Mouse (Mus musculus): Measurements from ENCODE around the gene Numb.
A peak's percentile ranks its signal among the peaks of the same experiment; 100 is the strongest.
"Not testable (repeated sequence)": the region's sequence is repeated elsewhere in the genome, so short reads cannot be mapped to it uniquely, and the experiment has no call there.

Numb gene

GRCm38 (mm10) chr12:83921535-83922381 is at the start of gene Numb:
Numb (minus strand) TSS chr12:83921934.
- DNase-seq: peak; percentile 98 to 99

DNA sequence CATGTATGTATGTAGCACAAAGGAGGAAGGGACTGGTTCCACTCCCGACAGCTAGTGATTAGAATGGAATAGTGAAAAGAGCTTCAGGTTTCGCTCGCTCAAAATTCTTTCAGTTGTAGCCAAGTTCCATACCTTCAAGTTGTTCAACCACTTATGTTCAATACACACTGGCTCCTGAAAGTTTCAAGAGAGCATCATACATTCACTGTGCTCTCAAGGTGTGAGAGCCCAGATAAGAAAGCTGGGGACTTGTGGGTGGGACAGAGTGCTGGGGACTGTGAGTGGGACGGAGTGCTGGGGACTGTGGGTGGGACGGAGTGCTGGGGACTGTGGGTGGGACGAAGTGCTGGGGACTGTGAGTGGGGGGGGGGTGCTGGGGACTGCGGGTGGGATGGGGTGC is 43.5 kb upstream of the Numb start:
- DNase-seq: no peak

GRCm38 (mm10) chr12:83958278-83958677 is 36.5 kb upstream of the Numb start:
- no peak for DNase-seq

- DNase-seq: peak in 1 of 2 experiments; percentile 9
Observed at GRCm38 (mm10) chr12:83951711-83952575, 30.2 kb upstream of the Numb start.

DNA sequence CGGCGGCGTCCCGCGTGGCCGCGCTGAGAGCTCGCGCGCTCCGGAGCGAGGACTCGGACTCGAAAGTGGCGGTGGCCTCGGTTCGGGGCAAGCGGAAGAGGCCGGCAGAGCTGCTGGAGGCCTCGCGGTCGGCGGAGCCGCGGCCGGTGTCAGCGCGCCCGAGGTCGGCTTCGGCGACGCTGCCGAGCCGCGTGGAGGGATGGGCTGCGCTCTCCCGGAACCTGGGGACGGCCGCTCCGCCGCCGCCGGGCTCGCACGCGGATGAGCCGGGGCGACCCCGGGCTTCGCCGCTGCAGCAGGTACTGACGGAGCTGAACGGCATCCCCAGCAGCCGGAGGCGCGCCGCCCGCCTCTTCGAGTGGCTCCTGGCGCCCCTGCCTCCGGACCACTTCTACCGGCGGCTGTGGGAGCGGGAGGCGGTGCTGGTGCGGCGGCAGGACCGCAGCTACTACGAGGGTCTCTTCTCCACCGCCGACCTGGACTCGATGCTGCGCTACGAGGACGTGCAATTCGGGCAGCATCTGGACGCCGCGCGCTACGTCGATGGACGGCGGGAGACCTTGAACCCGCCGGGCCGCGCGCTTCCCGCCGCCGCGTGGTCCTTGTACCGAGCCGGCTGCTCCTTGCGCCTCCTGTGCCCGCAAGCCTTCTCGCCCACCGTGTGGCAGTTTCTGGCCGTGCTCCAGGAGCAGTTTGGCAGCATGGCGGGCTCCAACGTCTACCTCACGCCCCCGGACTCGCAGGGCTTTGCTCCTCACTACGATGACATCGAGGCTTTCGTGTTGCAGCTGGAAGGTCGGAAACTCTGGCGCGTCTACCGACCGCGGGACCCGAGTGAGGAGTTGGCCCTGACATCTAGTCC is 29.3 kb upstream of the Numb start:
- peak; percentile 32 to 51 for DNase-seq

DNA sequence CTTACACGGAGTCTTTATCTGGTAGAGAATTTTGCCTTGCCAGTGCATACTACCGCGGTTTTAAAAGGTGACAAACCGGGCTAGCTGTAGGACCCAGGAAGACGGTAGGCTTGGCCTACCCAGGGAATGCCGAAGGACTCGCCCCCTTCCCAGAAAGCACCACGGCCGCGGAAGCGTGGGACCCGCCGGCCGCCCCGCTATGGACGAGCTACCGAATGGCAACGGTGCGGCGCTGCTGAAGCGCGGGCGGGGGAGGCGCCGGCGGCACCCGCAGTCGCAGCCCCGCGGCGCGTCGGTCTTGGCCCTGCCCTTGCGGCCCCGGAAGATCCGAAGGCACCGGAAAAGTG is 28.7 kb upstream of the Numb start, which contains the start of gene Riox1:
Gene Riox1 (plus strand): TSS at position 116 of the 347 bp plus-strand sequence.
- DNase-seq: peak; percentile 90 to 92

DNA sequence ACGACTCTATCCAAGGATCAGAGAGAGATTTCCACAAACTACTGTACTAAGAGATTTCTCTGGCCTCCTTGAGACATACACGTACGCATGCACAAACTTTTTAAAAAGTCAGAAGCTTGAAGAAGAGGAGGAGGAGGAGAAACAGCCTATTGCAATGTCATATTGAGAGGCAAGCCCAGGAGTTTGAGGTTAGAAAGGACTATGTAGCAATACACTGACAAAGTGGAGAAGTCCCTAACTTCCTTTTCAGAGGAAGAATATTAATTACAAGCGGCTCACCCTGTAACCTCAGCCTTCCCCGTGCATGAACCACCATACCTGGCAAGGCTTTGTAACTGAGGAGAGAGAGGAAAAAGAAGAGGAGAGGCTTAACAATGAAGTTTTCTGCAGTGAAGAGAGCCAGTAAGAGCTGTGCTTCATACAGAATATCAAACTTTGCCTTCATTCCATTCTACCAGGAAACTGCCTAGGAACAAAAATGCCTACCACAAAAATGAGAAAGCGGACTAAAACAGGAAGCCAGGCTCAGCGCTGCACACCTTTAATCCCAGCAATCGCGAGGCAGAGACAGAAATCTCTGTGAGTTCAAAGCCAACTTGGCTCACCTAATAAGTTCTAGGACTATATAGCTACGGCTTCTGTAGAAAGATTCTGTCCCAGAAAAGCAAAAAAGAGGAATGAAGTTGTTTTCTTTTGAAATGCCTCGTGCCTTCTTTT is 28.2 kb upstream of the Numb start:
- DNase-seq: no peak

- no peak for DNase-seq
Observed at GRCm38 (mm10) chr12:83949043-83949442, 27.3 kb upstream of the Numb start.

DNA sequence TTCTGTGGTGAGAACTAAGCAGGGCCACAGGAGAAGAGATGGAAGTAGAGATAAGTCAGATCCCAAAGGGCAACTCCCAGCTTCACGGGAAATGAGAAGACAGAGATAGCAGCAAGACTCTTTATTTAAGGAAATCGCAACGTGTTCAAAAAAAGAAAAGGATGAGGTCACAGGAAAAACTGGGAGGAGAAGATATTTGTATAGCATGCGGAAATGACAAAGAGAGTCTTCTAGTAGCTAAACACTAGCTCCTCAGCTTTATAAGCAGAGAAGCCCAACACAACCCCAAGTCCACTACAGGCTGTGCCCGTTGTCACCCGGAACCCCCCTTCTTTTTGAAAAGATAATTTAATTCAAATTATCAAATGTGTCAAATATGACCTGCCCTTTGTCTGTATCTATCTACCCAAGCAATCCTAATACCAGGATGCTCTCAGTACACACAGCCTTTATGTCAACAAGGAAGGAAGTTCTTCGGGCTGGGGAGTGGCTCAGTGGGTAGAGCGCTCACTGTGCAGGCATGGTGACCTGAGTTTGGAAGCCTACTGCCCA is 25.6 kb upstream of the Numb start:
- DNase-seq: no peak

DNA sequence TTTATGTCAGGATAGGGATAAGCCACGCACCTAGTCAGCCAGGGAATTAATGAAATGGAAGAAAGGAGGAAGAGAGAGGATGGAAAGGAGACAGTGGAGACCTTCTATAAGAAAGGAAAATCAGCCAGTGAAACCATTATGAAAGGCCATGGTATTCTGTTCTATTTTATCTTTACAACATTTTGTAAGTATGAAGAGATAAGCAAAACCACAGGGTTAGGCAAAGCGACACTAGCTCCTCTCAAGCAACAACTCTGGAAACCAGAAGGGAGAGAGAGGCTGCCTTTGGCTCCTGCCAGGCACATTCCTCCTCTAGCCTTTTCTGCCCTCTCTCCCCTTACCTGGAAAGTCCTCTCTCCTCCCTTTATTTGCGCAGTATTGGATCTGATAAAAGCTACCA is 20.2 kb upstream of the Numb start:
- no peak for DNase-seq

DNA sequence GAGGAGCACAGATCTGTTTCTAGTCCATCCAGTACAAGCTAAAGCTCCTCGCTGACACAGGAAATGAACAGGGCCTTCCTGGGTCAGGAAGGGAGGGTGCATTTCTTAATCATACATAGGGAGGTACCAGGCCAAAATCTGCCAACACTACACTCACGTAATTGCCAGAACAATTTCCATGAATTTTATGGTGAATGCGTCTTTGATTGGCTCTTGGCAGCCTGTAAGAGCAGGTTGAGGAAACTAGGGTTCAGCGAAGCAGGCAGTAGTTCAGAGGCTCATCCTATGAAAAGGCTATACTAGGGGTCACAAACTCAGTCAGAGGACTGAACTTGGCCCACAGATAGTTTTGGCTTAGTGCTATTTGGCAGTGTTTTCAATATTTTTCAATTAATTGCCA is 18.3 kb upstream of the Numb start:
- DNase-seq: no peak

DNA sequence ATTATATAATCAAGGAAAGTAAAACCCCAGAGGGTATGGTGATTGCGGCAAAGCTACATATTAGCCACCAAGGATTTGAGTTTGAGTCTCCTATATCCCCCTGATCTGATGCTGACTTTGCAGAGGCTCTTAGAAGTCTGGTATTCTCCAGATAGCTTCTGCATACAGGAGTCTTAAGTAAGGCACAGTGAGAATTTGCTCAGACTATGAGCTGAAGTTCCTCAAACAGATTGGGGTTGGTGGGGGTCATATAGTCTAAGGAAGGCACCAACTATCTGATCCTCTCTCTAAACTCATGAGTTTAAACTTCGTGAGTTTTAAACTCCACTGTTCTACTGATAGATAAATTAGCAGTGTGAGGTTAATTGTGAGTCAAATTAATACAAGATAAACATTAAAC is 17.6 kb upstream of the Numb start:
- DNase-seq: no peak

DNA sequence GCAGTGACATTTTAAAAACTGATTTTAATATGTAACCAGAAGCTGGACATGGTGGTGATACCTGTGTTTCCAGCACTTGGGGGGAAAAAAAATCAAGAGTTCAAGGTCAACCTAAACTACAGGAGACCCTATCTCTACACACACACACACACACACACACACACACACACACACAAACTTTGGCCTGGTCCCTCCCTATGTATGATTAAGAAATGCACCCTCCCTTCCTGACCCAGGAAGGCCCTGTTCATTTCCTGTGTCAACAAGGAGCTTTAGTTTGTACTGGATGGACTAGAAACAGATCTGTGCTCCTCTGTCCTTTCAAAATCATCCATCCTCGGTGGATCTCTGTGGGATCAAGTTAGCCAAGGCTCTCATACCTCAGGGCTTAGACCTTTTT is 16.9 kb upstream of the Numb start:
- DNase-seq: not testable (repeated sequence)

DNA sequence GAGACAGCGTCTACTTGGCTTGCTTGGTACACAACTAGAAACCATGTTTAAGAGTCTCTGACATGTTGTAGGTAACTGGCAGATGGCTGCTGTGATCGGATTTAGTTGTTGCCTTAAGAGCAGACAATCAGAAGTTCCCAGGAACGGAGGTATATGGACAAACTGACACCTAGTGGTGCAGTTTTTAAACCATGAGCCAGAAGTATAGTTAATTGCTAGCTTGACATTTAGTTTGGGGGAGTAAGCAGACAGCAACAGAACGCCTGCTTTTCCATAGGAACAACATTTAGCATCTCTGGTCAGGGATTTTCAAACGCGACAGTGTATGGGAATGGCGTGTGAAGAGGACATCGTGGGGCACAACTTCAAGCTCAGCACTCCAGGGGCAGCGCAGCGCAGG is 15.9 kb upstream of the Numb start:
- no peak for DNase-seq

DNA sequence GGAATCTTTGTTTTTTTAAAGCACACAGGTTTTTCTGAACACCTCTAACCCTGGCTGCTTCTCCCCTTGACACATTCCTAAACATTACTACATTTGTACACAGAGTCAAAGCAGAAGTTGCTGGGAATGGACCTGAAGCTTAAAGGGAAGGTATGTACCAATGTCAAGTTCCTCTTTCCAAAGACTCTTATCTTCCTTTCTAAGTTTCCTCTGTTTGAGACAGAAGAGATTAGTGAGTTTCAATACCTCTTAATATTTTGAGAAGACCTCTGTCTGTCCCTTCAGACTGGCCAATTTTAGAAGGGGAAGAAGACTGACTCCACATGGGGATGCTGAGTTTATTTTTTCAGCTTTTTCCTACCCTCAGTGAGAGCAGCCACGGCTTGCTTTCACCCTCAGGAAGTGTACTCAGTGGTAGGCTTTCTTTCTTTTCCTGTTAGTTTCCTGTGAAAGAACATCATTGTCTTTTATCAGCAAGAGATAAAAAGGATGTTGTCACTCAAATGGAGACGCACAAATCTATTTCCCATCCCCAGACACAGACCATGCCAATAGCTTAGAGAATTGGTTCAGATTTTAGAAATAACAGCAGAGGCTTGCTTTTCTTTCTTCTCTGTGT is 7.6 kb upstream of the Numb start:
- no peak for DNase-seq

DNA sequence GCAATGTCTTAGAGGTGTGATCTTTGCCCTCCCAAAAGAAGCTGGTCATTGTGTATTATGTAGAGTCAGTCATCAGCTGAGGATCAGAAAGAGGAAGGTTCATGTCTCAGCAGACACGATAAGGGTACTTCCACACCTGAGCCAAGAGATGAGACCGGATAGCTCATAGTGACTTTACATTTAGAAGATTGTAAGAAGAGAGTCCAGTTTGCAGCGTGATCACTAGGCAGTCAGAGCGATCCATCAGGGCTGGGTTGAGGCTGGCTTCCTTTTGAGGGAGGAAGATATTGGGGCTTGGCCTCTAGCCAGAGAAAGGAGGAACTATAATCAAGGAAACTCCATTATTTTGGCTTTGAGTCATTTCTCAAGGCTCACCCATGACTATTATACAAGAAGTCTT is 6.0 kb upstream of the Numb start:
- DNase-seq: no peak

DNA sequence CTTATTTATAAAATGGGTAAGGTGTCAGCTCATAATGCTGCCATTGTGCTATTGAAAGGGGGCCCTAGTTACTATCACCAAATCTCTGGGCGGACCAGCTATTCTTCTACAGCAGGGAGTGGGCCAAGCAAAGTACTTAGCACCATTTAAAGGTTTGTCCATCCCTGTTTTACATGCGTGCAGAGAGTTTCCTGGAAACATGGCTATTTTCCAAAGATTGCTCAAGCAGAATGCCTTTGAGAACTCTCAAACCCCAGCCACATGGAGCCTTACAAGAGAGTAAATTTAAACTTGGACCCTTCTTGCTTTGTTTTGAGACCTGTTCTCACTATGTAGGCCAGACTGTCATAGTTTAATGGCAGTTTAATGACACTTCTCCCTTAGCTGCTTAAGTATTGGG is 4.3 kb upstream of the Numb start:
- DNase-seq: no peak

- DNase-seq: no peak
Observed at GRCm38 (mm10) chr12:83925160-83925703, 3.5 kb upstream of the Numb start.

GRCm38 (mm10) chr12:83924332-83924731 is 2.6 kb upstream of the Numb start:
- no peak for DNase-seq

- no peak for DNase-seq
Observed at GRCm38 (mm10) chr12:83923486-83923859, 1.7 kb upstream of the Numb start.
